Mouse (Mus musculus) layer of hippocampus, postnatal 25 days (tissue): Measurements from ENCODE around the gene Atxn7l1. TPM values are rescaled to one million over a fixed set of nuclear protein-coding genes. Genes with fewer than 3 reads are reported as not detected.
A peak's percentile ranks its signal among the peaks of the same experiment; 100 is the strongest.

Experiments
- DNase-seq, 2 experiments: peaks; one replicate each; pipeline ENCODE4 v3.0.0; 2022; ENCODE audit warnings: mixed read lengths in 2 of 2, low spot score in 1 of 2; ENCODE audit errors: extremely low spot score in 1 of 2
- total RNA-seq, 2 experiments: library from RNA; stranded (reverse); gene quantifications; 2 replicates each; pipeline ENCODE4 v1.2.3; 2021

The Atxn7l1 gene
- total RNA-seq, 2 experiments from 2014 or later = 47.3 to 56.3 TPM

DNA sequence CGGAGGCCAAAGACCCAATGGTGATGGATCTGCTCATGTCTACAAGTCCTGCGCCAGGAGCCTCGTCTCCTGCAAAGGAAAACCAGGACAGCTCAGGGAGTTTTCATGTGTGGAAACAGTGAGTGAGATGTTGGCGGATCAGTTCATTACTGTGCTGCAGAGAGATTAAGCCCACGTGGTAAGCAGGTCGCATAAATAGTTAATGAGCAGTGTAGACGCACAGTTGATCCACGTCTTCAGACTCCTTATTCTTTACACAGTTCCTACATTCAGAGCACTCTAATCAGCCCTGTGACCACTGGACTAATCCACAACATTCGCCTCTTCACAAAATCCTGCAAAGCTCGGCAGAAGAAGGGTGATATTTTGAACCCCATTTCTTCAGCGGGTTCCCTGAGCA, 118.4 kb downstream of the Atxn7l1 start:
- no peak for DNase-seq

DNA sequence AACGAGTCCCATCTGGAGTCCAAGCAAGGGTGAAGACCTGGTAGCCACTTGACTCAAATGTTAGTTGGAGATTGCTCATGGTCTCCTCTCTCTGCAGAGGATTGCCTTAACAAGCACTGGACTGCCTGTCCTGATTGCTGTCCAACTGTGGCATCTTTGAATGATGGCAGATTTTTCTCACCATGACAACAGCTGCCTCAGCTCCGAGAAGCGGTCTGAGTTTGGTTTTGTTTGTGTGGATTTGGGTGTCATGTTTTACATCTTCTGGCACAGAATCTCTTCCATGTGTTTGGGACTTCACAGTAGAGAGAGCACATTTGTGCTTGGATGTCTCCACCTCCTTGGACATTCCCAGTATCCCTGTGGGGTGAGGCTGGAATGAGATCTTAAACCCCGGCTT, 120.5 kb downstream of the Atxn7l1 start:
- DNase-seq = no peak

DNA sequence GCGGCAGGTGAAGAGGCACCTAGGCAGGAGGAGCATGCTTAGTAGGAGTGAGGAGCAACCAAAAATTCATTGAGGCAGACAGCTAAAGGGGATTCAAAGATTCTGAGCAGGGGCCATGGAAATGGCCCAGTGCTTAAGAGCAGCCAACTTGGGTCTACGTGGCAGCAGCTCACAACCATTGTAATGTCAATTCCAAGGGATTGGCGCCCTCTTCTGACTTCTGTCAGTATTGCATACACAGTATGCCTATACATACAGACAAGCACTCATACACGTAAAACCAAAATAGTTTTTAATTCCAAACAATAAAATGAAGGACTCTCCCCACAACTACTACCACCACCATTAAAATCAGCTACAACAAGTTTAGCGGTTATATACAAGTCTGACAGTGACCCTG, 122.2 kb downstream of the Atxn7l1 start:
- peak in 1 of 2 experiments; percentile 59 for DNase-seq

DNA sequence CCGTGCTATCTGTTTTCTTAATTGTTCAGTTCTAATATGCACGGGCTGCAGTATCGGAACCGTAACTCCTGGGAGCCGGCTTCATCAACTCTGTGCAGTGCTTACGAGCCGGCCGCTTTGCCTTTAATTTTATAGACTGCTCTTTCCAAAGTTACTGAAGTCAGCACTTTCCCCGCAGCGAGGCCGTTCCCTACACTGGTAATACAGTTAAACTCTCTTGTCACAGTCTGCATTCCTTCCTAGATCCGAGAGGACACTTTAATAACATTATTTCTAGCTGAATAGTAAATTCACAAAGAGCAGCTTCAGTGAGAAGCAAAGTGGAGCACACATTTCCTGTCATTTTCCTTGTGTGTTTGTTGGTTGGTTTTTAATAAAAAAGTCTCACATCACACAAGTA, 124.4 kb downstream of the Atxn7l1 start:
- no peak for DNase-seq

DNA sequence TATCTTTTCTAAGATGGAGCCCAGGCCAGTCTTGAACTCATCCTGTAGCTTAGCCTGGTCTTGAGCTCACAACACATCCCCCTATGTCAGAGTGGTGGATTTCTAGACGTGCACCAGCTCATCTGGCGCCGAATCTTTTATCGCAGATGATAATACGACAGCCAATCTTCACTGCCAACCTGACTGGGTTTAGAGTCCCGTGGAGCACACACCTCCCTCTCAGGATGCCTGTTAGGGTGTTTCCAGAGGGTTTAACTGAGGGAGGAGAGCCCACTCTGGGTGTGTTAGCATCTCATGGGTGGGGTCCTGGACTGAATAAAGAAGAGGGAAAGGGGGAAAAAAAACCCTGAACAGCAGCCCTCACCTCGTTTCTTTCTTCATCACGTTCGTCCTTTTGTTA, 124.9 kb downstream of the Atxn7l1 start:
- DNase-seq = no peak

DNA sequence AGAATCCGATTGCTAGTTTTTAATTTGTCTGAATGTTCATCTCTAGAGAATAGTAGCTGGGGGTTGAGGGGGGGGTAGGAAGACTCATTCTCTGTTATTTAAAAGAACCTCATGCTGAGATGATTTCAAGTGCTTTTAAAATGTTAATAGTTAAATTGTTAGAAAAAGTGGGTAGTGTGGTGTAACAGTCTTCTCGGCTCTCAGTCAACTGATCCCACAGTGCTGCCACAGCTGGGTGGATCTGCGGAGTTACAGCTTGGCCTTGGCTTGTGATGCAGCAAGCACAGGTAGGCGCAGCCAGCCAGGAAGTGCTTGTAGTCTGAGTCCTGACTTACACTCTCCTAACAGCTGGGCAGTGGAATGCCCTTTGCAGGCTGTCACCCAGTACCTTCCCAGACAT, 125.7 kb downstream of the Atxn7l1 start:
- no peak for DNase-seq

DNA sequence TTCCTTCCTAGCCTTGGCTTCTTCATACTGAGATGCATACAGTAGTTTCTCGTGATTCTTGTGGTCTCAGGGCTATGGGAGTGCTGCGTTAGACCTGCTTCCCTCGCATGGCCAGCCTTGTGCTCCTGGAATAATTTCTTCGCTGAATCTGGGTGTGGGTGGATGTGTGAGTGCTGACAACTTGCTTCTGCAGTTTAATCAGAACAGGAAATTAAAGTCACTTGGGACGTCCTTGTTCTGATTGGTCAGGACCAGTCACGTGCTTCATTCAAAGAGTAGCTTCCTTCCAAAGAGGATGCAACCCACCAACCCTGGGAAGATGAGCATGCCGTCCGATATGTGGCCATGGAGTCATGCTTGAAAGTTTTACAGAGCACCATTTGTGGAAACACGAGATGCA, 126.2 kb downstream of the Atxn7l1 start:
- no peak for DNase-seq

DNA sequence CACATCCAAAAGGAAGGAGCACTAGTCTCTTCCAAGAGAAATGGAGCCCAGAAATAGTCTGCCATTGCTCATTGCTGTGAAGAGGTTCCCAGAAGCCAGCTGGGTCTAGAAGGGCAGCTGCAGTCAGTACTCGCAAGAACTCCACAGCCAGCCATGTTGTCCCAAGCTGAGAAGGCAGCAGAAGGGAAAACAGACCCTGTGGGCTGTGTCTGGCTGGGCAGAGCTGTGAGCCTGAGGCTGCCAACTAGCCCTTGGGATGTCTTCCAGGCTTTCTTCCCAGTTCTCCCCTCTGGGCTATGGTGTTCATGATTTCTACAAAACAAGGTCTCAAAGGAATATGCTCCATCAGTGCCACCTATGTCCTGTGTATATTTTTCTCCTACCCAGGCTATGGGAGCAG, 128.5 kb downstream of the Atxn7l1 start:
- no peak for DNase-seq

DNA sequence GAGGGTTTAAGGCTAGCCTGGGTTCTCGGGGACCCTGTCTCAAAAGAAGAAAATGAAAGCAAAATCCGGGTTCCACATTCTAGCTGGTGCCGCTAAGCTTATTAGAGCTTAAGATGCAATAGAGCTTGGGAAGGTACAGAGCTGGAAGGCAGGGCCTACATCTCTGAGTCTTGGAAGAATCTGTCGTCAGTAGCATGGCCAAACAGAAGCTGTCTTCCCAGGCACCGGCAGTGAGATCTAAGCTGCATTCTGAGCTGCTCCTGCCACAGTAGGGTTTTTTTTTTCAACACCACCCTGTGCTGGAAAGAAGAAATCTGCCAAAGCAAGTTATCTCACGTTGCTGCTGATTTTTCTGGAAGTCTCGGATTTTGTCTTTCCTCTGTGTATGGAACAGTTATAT, 129.9 kb downstream of the Atxn7l1 start:
- DNase-seq = no peak

DNA sequence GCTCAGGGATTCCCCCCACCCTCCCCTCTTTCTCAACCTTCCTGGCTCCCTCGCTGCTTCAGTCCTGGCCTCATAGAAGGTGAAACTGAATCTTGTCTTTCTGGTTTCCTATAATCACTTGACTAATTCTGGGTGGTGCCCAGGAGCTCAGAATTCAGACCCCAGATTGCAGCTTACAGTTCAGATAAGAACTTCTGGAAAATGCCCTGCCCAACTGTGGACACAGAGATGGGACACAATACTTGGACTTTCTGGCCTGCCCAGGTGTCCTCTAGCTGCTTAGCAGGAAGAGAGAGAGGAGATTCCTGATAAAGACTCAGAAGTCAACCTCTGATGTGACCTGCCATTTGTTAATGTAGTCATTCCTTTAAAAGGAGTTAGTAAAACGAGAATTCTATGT, 131.7 kb downstream of the Atxn7l1 start:
- no peak for DNase-seq

DNA sequence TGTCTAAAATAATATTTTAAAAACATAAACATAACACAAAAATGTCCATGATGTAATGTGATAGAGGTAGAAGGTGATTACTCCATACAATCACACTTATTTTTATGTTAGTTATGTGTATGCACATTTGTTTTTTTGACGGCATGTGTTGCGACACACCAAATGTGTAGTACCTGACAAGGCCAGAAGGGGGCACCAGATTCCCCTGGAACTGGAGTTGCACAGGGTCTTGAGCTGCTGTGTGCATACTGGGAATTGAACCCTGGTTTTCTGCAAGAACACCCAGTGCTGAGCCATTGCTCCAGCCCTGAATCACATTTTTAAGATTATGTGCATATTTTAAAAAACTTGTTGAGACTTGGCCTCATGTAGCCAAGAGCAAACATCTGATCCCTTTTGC, 133.3 kb downstream of the Atxn7l1 start:
- DNase-seq = peak; percentile 33 to 71

DNA sequence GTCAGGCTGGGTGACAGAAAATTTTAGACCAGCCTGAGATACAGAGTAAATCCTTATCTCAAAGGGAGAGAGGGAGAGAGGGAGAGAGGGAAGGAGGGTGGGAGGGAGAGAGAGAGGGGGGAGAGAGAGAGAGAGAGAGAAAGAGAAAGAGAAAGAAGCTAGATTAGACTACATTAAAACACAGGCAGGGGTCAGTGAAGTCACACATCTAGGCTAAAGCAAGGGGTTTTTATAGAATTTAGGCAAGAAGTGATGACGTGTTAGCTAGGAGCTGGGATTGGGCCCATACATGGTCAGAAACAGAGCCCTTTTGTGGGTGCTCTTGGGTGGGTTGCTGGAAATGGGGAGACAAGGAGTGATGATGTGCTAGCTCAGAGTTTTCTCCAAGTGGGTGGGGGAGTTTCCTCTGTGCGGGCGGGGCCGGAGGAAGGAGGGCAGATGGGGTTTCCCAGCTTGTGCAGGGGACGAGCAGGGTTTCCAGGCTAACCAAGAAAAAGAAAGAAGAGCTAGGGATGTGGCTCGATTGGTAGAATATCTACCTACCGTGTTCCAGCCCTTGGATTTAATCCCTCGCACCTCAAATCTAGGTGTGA, 136.9 kb downstream of the Atxn7l1 start:
- DNase-seq = no peak

DNA sequence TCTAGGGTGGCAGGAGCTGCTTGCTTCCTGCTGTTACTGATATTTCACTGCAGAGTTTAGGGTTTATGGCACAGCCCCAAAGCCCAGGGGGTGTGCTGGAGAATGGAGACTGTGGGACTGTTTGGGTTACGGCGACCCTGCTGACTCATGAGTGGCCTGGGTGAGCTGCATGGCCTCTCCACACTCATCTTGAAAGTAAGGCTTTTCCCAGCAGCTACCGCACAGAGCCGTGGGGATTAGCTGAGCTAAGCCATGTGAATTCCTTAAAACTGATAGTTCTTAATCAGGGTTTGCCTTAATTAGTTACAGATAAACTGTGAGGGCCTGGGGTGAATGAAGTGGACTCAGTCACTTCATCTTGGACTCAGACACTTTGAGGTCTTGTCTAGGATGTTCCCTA, 137.9 kb downstream of the Atxn7l1 start:
- no peak for DNase-seq

DNA sequence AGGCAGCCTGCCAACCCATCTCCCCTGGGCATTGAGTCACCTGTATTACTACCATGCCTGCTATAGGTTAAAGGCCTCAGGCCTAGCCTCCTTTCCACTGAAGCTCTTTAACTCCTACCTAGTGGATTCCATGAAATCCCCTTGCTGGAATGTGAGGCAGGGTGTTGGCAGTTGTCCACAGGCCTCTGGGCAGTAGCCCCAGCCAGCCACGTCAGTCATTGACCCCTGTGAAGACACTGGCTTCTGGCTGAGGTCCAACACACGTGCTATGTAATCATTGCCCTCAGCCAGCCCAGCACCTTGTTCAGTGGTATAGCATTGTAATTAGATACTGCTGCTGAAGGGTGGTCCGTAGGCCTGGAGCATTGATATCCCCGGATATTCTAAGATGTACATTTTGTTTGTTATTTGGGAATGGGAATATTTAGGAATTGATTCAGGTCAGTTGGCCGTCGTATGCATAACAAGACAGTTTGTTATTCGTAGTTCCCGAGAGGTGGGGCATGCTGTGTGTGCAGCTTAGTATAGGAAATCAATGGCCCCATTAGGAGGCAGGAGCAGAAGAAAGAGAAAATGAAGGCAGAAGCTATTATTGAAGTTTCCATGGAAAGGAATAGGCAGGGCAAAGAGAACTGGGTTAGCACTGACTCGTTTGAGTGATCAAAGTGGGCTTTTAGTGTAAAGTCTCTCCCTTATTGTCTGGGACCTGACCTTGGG, 138.6 kb downstream of the Atxn7l1 start:
- no peak for DNase-seq

DNA sequence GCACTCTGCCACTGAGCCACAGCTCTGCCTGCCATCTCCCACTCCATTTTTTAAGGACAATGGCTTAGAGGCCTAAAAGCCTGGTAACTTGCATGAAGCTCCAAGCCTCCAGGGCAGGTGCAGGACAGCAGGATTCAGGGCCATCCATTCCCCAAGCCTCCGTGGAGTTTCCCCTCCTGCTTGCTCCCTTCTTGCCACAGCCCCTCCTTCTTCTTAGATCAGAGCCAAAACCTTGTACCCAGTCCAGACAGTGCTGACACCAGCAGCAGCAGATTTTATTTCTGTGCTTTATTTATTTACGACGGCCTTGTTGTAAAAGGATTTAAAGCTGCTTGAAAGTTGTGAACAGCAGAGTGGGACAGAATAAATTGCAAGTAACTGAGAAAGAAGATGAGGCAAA, 140.2 kb downstream of the Atxn7l1 start:
- no peak for DNase-seq

DNA sequence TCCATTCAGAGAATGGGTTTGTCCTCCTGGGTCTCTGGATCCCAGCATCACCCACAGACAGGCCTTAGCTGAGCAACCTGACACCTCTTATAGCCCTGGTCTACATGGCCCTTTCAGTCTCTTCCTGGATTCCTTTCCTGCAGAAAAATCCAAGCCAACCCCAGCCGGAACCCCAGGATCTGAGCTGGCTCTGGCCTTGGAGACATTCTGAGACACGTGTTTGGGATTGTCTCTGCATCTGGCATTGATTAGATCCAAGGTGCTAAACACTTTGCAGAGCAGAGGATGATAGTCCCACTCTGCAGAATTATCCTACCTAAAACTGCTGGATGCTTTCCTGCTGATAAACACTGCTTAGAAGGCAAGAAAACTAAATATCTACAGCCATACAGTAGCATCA, 141.3 kb downstream of the Atxn7l1 start:
- DNase-seq = no peak

DNA sequence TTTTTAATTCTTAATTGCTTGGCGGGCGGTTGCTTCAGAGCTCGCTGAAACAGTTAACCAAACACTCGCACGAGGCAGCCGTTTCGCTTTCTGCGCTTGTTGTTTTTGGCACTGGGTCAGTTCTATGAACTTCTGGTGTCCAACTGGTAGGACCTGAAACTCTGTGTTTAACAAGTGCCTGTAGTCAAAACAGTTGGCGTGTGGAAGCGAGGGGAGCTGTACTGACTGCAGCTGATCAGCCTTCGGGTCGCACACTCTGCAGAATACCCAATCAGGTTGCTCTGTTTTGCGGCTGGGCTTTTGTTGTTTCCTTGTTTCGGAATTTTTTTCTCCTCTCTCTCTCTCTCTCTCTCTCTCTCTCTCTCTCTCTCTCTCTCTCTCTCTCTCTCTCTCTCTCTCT, 154.6 kb downstream of the Atxn7l1 start:
- peak in 1 of 2 experiments; percentile 31 for DNase-seq

DNA sequence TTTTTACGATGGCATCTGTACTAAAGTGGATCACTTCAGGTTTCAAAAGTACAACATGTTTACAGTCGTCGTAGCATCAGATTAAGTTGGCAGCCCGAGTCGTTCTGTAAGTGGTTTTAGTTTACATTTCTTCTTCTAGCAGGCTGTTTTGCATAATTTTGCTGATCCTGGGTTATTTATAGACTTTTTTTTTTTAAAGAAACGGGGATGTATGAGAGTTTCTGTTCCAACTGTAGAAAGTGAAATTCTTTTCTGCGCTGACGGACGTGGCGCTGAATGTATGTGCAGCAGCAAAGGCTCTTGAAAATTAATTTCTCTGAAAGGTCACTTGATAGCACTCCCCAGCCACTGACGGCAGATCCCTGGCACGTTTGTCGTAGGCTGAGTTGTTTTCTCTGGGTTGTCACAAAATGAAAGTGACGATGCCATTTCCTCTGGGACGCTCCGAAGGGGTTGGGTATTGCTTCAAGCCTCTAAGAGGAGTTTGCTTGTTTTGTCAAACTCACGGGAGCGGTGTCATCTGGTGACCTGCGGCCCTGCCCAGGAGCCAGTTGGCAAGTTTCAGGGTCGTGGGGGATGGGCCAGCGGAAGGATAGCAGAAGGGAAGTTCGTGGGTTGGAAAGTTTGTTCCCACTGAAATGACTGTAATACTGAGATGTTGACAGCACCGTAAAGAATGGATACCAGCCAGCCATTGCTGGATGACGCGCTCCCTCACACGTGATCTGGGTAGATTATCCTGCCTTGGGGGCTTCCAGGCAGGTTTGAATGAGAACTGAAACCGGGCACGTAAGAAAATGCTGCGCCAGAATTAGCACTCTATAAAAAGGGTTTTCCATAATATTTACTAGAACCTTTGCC, 155.3 kb downstream of the Atxn7l1 start:
- peak; percentile 27 to 45 for DNase-seq

DNA sequence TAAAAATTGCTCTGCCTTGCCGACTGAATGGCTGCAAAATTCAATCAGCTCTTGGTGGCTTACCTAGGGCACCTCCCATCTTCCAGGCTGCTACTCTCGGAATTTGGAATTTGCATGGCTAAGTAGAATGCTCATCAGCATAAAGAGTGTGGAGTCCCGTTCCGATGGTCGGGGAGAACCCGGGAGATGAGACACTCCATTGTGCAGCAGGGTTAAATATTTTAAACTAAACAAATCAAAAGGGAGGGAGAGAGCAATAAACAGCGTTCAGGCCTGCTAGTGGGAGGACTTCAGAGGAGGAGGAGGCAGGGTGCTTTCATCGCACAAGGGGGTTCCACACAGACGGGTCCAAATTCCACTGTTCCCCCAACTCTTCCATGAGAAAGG, 155.9 kb downstream of the Atxn7l1 start:
- no peak for DNase-seq

DNA sequence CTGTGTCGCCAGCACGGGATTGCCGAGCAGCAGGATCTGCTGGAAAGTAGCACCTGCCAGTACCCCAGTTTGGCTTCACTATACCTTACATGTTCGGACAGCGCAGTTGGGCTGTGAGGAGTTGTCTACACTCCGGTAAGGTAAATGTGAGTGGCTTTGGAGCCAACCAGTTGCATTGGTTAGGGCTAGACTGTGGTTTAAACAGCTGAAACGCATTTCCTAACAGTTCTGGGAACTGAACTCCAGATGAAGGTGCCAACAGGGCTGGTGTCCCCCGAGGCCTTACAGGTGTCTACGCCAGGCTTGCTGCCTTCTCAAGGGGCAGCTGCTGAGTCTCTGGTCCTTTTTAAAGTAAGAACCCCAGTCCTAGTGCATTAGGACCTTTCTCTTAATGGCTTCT, 157.6 kb downstream of the Atxn7l1 start:
- DNase-seq = no peak

DNA sequence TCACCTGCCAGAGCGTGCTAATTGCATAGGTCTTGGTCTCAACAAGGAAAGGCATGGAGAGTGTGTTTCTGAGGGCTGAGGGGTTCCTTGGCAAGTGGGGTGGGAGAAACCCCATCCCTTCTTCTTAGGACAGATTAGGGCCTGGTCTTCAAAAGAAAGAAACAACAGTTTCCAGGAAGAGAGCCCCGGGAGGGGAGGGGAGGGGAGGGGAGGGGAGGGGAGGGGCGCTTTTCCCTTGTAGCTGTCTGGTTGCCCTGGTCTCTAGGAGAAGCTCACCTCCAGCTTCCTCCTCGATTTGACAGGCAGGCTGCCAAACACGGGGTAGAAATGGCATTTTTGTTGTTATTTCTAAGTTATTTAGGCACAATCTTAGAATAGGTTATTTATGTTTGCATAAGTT, 159.0 kb downstream of the Atxn7l1 start:
- no peak for DNase-seq

DNA sequence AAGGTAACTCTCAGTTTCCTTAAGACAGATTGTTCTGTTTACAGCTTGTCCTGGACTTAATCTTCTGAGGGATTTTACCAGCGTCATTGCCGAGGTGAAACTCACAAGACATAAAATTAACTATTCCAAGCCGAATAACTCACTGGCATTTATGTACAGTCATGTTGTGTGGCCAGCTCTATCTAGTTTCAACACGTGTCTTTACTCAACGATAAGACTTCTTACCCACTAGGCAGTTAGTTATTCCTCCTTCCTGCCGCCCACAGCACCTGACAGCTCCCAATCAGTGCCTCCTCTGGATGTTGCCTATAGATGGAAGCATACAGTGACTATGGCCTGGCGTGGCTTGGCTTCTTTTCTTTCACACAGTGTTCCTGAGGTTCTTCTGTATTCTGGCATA, 161.2 kb downstream of the Atxn7l1 start:
- no peak for DNase-seq
